Mouse (Mus musculus) ovary, postnatal 36 days (tissue): ENCODE measurements at regions not wholly inside any gene's neighbourhood (a gene's known extent, or its start where the extent isn't known, plus 50 kb on each side); places are given as distances from the start of the nearest gene placed in this dataset.
"Not testable (repeated sequence)": the region's sequence is repeated elsewhere in the genome, so short reads cannot be mapped to it uniquely, and the experiment has no call there.

Experiments used
- DNase-seq: peaks from one replicate; pipeline ENCODE4 v3.0.0; 2022; ENCODE audit warnings: low spot score, mixed read lengths

DNA sequence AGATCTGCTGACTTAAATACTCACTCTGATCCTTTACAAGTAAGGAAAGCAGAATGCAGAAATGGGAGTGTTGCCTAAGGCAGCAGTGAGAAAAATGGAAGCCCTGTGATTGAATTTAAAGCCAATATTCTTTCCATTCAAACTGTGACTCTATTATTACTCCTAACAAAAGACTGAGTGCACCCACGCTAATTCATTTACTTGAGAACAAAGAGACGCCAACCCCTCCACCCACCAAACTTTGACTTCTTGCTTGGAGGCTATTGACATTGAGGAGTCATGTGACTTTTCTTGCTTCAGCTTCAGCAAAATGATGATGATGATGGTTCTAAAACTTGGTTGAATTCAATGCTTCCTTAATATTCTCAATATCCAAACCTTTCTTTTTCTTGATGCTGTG is 245.6 kb downstream of the Enc1 start:
- no peak for DNase-seq

DNA sequence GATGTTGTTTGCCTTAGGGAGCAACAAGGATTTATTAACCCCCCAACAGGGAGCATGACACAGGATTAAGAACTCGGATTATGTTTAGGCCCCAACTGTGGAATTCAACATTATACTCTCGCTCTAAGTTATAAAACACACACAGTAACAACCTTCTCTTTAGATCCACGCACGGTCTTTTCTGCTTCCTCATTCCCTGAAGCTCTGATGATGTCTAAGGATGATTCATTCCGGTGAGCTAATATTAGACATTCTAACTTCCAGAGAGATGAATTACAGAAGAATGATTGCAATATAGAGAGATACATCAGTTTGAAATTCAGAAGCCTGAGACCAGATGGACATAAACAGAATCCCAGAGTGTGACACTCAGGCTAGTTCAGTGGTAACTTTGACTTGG is 245.0 kb downstream of the Enc1 start:
- DNase-seq, result no peak

DNA sequence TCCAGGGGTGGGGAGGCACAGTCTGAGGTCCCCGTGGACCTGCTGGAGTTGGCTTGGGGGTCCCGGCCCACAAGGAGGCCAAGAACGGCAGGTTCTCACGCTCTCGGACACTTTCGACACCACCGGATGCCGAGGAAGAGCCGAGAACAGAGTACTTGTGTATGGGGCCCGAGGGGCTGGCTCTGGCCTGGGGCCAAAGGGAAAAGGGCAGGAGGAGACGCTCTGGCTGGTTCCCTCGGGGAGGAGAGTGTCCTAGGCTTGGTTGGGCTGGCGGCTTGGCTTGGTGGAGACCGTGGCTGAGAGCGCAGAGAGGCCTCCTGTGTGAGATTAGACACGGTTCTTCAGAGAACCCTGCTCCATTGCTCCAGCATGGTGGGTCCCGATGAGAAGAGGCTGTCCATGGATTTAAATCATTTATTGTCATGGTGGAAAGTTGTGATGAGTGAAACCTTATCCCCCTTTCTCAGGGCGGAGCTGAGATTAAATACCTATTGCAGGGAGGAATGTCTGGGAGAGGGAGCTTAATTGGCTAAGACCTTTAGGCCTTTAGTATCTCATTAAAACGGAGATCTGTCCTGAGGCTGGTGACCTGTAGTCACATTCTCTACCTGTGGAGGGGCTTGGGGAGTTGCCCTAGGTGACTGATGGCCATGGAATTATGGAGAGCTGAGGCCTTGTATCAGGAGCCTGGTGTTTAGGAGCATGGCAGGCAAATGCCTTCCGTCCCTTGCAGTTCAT is 244.1 kb downstream of the Enc1 start:
- peak; percentile 9 for DNase-seq

DNA sequence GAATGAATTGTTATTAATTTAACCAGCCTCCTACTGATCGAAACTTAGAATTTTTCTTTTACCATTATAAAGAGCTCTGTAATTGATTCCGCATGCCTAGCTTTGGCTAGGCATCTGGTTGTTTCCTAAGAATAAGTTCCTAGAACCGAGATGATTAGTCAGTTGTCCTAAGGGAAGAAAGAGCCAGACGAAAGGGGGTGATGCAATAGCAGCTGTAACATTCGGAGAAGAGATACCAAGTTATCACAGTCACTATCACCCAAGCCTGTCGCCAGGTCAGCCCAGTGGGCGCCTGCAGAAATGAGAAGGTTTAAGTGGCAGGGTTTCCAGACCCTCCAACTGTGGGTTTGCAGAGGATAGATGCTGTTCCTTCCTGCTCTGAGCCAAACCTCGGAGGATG is 242.8 kb downstream of the Enc1 start:
- no peak for DNase-seq

DNA sequence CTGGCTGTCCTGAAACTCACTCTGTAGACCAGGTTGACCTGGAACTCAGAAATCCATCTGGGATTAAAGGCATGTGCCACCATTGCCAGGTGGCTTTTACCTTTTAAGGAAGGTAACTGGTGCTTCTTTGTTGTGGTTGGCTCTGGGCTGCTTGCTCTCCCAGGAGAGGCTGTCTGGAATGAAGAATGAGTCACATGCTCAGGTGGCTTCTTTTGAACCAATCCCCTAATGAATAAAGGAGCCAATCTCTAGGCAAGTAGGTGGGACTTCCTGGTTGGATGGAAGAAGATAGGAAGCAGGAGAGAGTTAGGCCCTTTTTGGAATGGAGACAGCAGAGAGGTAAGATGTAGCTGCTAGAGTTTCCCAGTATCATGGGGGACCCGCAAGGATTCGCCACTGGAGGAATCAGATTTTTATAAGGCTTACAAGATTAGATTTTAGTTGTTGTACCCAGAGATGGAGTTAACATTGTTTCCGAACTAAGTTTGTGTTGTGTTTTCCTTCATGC is 241.6 kb downstream of the Enc1 start:
- no peak for DNase-seq

DNA sequence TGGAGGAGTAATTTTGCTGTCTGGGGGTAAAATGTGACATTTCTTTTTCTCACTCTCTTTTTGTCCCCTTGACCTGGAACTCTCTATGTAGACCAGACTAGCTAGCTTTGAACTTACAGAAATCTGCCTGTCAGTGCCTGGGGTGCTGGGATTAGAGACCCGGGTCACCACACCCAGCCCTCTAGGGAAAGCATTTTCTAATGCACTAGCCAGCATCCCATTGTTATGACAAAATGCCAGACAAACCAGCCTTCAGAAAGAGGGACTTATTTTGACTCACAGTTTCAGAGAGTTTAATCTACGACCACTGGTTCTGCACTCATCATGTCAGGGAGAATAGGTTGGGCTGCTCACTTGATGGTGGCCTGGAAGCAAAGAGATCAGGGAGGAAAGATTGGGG is 240.4 kb downstream of the Enc1 start:
- DNase-seq, result no peak

DNA sequence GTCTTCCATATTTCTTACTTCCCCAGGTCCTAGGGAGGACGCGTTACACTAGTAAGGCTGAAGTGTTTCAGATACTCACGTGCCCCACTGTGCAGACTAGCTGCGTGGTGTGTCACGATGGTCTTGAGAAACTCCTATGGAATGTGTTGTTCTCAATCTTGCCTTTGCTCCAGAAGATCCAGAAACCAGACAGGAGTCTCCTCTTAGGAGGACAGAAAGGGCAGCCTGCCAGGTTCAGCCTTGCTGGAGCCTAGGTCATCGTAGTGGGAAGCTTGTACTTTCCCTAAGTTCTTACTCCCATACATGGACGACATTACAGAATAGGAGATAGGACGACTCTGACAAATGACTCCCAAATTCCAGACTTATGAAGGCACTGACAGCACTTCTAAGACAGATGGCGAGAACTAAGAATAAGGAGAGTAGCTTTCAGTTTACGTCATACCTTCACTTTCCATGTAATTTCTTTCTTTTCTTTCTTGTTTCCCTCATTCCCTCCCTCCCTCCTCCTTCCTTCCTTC is 238.2 kb downstream of the Enc1 start:
- peak; percentile 28 for DNase-seq

DNA sequence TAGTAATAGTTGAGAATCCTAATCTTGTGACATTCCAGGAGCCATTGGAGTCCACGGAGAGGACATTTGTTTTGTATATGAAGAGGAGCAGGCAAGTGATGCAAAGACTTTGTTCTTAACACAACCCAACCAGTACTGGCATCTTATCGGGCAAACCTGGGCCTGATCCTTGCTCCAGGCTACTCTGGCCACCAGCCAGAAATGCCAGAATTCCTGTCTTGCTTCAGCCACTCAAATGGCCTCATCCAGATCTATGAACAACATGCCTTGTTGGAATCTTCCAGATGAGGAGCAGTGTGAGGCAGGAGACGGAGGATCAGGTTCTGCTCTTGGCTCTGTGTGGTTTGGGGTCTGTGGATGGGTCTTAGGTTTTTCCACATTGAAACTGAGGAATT is 233.1 kb downstream of the Enc1 start:
- no peak for DNase-seq

DNA sequence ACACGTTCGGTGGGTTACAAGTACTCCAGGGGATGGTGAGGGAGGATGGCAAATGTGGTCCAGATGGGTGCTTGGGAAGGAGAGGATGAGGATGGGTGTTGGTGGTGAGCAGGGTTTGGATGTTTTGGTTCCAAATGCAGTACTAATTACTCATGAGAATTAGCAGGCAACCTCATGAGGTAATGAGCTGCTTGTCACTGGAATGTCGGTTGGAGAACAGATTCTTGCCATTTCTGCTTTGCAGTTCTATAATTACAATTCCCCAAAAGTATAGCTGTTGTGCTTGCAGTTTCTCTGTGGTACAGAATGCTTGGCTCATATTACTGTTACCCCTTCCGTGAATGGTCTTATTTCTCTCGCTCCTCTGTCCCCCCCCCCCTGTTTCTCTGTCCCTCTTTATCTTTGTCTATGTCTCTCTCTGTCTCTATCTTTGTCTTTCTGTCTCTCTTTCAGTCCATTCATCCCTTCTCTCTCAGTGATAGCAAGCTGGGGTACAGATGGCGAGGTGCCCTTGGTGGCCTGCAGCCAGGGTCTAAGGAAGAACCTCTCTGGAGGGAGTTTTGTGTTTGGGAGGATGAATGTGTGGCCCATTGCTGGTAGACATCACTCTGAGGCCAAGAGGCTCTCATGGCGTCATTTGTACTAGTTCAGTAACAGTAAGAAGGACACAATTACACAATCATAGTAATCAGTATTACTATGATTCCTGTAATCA is 232.5 kb downstream of the Enc1 start:
- DNase-seq, result no peak

DNA sequence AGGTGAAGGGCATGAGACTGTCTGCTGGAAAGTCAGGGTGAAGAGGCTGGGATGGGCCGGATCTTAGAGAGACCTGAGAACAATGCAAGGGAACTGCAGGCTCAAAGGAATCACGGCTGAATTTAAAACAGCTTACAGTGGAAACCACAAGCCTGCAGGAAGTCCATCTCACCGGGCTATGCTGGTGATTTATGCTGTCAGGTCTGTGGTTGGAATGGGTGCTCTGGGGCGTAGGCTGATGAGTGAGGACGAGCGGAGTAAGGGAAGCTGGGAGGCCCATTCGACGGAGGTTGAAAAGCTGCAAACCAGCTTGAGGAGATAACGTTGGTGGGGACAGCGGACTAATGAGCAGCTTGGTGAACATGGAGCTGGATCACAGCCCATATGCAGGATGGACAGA is 229.1 kb downstream of the Enc1 start:
- DNase-seq, result no peak

DNA sequence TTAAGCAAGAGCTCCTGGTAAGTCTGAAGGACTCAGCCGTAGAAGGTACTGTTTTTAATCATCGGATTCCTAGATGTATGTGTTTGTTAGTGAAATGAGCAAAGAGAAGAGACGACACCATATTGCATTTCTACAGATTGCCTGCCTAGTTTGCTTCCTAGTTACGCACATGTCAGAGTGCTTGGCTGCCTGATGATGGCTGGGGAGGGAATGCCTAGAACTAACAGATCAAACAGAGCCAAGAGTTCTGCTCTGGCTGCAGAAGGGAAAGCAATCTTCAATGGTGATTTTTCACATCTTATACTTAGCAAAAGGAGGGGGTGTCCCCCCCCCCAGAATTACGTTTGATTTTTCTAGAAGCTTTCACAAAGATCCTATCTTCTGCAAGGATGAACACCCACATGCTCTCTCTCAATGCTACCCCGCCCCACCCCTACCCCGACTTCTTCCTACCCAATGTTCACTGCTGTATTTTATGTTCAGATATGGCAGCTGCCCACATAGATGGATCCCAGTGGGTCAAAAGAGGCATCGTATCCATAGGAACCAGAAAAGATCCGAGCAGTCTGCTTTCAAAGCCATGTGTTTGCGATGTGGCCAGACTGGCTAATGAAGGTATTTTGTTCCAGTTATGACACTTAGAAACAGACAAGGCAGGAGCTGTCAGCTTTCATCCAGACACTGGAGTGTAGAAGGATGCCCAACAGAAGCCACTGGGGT is 228.1 kb downstream of the Enc1 start:
- no peak for DNase-seq

DNA sequence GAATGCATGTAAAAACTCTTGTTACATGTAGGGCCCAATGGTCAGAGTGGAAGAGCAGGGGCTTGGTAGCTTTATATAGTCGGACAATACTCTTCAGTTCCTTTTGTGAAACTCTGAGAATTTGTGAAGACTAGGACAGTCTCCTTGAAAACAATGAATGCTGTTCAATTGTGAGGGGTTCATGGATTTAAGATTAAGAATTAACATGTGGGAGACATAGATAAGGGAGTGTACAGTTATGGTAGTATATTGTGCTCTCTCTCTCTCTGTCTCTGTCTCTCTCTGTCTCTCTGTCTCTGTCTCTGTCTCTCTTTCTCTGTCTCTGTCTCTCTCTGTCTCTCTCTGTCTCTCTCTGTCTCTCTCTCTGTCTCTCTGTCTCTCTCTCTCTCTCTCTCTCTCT is 225.7 kb downstream of the Enc1 start:
- DNase-seq, result not testable (repeated sequence)

DNA sequence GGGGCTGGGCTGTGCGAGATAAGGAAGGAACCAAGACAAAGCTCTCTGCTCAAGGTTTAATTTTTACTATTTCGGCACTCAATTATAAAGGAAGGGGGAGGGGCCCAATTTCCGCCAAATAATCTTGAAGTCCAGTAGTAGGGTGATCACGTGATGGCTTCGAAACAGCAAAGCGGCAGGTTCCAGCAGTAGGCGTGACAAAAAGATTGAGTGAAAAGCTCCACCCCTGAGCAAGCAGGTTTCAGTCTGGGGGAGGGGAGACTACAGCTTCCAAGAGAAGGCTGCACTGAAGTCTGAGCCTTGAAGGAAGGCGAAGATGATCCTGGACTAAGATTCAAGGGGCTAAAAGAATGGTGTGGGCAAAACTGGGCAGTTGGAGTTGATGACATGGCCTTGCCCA is 222.9 kb downstream of the Enc1 start:
- DNase-seq, result no peak

DNA sequence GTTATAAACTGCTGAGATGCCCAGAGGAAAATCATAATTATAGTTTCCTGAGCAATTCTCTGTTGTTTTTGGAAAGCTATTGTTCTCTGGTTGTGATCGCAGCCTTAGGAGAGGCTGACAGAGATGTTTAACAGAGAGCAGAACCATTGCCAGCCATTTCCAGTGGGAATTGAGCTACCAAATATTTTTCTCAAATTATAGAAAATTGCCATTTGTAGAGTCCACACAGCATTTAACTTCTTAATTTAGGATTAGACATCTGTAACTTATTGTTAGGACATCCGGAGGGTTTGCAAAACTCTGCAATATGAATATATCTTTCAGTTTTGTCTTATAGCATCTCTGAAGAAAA is 222.0 kb downstream of the Enc1 start:
- no peak for DNase-seq

DNA sequence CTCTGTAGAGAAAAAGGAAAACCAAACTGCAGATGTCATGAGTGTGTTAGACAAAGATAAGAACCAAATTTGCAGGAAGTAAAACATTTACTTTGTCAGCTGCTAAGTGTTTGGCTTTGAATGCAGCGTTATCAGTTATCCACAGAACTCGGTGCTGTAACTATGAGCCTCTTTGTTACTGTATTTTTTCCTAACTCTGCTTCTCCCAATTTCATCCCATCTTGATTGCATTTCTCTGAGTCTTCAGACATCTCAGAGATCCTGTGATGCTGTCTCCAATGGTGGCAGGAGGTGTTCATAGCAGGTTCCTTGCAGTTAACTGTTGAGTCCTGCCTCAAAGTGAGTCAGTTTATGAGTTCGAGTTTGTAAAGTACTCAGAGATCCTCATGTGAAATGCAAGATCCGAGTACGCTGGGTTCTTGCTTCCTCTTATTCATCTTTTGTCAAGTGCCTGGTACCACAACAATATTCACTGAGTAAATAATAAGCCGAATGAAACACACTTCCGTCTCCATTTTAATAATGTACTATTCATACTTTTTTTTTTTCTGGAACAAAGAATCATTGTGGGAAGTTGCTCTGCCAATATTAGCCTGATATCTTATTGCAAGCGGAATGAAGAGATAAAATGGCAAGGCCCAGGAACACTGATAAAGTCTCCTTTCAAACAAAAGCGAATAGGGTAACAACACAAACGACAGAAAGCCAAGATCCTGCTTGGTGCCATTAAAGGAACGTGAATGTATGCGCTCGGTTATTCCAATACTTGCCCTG is 221.4 kb downstream of the Enc1 start:
- no peak for DNase-seq

DNA sequence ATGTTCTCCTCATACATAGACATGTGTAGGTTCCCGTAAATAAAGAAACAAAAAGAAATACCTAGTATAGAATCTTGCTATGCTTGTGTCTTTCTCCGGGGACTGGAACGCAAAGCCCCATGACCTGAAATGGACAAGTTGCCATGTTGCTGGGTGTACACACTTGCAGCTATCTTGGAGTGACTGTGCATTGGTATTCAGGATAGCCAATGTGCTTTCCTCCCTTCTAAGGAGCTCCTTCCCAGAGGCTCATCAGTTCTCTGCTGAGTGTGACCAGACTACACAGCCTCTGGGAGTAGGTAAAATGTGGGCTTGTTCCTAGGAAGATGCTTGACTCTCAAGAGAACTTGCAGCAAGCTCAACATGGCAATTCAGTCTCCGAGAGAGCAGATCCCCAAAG is 220.3 kb downstream of the Enc1 start:
- DNase-seq, result no peak

DNA sequence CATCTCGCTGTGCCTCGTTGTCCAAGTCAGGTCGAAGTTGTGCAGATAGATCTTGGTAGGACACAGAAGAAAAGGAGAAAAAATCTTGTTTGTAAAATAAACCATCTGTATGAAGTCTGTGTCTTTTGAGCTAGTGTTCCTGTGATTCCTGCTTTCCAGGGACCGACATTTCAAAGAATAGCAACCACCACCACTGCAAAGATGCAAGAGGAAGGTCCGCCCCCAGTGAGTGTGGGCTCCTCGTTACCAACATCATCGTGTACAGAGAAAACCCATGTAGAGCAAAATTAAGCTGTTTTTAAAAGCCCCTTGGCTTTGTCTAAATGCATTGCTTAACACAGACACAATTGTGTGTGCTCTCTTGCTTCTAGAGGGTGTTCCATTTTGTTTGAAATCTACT is 218.2 kb downstream of the Enc1 start:
- no peak for DNase-seq

DNA sequence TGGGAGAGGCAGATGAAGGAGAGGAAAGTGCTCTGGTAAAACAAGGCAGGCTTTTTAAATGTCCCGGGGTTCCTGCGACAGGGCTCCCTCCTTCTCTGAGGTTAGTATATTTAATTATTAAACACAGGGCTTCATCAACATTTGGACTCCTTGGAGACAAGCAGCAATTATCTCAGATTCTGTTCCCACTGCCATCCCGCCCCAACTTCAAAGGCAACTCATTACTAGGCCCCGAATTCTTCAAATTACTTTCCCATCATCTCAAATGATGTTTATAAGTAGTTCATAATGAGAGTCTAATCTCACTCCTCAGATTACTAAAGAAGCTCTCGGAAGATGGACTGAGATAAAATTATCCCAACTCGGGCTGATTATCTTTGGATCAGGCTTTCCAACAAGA is 215.1 kb downstream of the Enc1 start:
- DNase-seq, result no peak

DNA sequence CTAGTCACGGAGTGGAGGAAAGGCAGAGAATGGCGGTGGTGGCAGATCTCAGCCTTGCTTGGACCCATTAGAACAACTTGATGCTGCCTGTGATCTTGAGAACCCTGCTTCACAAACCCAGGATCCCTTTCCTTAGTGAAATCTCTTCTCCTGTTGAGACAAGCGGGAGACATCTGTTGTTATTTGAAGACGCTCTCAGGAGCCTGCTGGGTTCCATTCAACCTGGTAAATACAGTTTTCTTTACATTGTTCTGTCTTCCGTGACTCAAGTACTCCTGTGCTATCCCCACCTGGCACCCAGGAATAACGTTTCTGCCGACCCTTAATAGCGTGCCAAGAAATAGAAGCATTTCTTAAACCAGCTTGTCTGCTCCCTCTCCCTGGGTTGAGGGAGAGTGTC is 213.8 kb downstream of the Enc1 start:
- DNase-seq, result no peak

DNA sequence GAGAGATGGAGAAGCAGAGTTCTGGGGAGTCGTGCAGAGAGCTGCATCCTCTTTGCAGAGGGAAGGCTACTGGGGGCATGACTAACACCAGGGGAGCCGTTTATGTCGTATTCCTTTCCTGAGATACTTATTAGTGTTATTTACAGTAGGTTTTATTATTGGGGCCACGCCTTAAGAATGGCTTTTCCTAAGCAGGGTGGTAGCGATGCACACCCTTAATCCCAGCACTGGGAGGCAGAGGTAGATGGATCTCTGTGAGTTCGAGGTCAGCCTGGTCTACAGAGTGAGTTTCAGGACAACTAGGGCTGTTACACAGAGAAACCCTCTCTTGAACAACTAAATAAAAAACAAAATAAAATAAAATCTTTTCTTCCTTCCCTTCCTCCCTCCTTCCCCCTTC is 212.6 kb downstream of the Enc1 start:
- DNase-seq, result no peak

DNA sequence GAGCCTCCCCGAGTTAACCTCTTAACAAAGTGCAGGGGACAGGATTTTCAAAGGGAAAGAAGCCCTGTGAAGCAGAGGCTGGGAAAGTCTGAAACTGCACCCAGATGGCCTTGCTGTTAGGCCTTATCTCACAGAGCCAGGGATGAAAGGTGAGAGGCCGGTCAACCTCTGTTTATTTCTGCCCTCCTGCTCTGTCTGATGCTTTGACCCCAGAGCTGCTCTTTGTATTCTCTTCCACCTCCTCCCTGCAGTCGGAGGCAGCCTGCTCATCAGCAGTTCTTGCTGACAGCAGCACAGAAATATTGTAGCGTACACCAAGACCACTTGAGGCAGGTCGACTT is 212.2 kb downstream of the Enc1 start:
- DNase-seq, result no peak

DNA sequence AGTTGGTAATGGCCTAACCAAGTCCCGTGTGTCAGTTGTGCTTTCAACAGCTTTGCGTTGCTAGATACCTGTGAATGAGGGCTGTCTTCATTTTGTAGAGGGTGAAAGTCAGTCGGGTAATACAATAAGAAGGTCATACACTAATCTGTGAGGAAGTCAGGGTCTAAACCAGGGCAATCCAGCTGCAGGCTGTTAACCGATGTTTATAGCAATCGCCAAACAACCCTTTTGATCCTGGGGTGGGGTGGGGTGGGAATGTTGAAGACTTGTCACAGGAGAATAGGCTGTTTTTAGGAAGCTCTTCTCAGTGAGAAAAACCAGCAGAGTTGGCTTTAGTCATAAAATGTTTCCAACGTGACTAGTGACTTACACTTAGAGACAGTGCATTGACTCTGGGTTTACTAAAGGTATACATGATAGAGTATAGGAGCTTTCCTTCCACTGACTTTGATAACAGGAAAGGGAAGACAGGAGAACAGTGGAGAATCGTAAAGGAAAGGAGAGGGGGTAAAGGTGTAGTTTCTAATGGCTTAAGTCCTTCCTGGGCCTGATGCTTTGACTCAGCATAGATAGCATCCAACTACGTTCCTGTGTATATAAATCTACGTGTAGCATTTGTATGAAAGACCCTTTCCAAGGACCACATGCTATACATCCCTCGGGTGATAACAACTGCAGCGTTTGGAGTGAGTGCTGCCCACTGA is 211.6 kb downstream of the Enc1 start:
- no peak for DNase-seq
